Mouse (Mus musculus): ENCODE results near the gene Atad1.
"Not testable (repeated sequence)": the region's sequence is repeated elsewhere in the genome, so short reads cannot be mapped to it uniquely, and the experiment has no call there.

Gene Atad1

DNA sequence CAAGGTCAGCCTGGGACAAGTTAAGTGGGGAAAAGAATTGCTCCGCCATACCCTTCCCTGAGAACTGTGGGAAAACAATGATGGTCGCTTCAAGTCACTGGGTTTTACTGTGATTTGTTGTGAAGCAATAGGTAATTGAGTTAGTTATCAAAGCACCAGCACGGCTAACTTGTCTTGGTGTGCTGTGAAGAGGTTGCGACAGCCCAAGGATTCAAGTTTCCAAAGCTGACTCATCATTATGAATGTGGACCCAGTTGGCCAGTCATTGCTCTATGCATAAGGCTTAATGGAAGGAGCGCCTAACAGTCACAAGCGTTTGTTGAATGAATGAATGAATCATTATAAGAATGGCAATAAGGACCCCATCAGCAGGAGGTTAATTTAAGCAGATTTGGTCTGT is 12.8 kb upstream of the Atad1 start:
- CTCF ChIA-PET, result interaction anchor here (0.6 to 1.2 kb wide), 4 partner anchors 14 to 474 kb away, joined by 3 to 7 read pairs (median 4); no protein-coding TSS in a partner anchor

GRCm38 (mm10) chr19:32749425-32749824 is 9.8 kb upstream of the Atad1 start:
- CTCF ChIA-PET, result no interaction called here

DNA sequence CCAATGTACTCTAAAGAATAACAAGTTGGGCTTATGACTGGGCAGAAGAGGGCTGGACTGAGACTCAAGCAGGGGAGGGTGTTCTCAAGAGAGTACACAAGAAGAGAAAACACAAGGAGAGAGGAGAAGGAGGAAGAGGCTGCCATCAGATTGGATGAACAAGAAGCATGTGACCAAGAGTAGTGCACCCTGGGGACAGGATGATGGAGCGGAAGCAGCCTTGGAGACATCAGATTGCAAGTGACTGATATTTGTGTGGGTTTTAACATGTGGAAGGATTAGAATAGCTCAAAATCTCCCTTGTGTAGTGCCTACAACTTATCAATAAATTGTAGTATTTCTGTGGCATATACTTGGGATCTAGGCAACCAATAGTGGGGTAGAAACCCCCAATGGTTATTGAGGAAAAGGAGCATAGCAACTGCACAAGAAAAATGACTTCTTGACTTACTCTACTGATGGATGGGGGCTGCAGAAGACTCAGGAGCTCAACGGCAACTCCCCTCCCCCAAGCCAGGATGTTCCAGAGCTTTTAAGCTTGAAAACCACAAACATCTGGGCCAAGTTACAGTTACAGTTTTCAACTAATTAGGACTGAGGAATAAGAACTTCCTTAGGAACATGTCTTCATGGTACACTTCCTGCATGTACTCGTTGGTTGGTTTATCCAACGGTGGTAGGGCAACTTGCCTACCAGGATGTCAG is 1.2 kb upstream of the Atad1 start:
- CTCF ChIA-PET, result interaction anchor here (2.0 kb wide), 1 partner anchor 483 kb away, joined by 5 read pairs; no protein-coding TSS in a partner anchor

- CTCF ChIA-PET, result interaction anchor here (0.5 kb wide), 1 partner anchor 15 kb away, joined by 5 read pairs; no protein-coding TSS in a partner anchor
Measured at GRCm38 (mm10) chr19:32737844-32738243, 1.7 kb downstream of the Atad1 start.

- CTCF ChIA-PET, result no interaction called here
Measured at GRCm38 (mm10) chr19:32732922-32733321, 6.7 kb downstream of the Atad1 start.

DNA sequence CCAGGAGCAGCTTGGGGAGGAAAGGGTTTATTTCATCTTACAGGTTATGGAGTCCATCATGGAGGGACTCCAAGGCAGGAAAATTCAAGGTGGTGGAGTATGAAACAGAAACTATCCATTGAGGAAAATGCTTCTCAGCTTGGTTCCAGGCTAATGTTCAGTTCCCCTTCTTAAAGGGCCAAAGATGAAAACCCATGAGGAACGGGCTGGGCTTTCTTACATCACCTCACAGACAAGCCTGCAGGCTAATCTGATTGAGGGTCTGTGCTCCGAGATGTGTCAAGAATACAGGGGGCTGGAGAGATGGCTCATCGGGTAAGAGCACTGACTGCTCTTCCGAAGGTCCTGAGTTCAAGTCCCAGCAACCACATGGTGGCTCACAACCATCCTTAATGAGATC is 9.8 kb downstream of the Atad1 start:
- CTCF ChIA-PET, result no interaction called here

DNA sequence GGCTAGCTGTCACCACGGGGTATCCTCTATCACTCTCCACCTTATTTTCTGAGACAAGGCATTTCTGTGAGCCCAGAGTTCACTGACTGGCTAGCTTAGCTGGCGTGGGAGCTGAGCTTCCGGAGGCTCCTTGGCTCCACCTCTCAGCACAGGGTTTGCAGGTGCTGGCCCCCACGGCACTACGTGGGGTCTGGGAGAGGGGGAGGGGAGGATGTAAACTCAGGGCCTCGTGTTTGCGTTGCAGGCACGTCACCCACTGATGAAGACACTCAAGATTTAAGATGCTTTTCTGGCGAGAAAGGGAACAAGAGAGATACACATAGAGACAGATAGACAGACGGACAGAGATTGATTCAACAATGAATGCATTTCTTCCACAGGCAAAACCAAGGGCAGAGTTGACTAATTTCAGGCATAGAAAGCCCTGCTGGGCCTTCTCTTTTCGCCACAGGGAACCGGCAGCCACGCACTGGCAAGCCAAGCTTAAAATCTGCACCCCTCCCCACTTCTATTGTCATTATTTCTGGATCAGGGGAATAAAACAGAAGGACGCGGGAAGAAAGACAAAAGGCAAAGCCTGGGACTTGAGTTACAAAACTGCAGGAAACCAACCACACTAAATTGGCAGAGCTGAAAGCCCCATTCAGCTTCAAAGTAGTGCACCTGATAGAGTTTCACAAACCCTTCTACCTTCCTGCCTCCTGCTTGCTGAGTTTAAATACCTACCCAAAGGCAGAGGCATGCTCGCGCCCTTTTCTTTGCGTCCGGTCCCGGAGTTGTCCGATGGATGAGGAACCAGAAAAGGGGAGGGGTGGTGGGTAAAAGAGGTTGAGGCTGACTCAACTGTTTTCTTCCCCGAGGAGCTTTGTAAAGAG is 12.9 kb downstream of the Atad1 start:
- CTCF ChIA-PET, result no interaction called here

- CTCF ChIA-PET, result interaction anchor here (0.6 kb wide), 1 partner anchor 14 kb away, joined by 4 read pairs; no protein-coding TSS in a partner anchor
Measured at GRCm38 (mm10) chr19:32723817-32724216, 15.8 kb downstream of the Atad1 start.

- CTCF ChIA-PET, result interaction anchor here (0.6 to 0.7 kb wide), 2 partner anchors 77 to 356 kb away, joined by 4 to 6 read pairs; no protein-coding TSS in a partner anchor
Measured at GRCm38 (mm10) chr19:32720319-32720718, 19.3 kb downstream of the Atad1 start.

GRCm38 (mm10) chr19:32717590-32717989 is 22.0 kb downstream of the Atad1 start:
- CTCF ChIA-PET, result interaction anchor here (0.6 to 0.7 kb wide), 4 partner anchors 12 to 1562 kb away, joined by 3 to 6 read pairs (median 4); no protein-coding TSS in a partner anchor

DNA sequence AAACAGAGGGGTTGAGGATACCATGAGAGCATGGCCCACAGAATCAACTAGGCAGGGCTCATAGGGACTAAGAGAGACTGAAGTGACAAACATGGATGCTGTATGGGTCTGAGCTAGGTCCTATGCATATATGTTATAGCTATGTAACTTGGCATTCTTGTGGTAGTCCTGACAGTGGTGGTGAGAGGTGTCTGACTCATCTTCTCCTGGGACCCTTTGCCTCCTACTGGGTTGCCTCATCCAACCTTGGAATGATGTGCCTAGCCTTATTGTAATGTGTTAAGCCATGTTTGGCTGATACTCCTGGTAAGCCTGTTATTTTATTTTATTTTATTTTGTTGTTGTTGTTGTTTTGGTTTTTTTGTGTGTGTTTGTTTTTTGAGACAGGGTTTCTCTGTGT is 23.9 kb downstream of the Atad1 start:
- CTCF ChIA-PET, result interaction anchor here (0.6 to 1.4 kb wide), 4 partner anchors 507 to 513 kb away, joined by 3 to 5 read pairs (median 3); no protein-coding TSS in a partner anchor

DNA sequence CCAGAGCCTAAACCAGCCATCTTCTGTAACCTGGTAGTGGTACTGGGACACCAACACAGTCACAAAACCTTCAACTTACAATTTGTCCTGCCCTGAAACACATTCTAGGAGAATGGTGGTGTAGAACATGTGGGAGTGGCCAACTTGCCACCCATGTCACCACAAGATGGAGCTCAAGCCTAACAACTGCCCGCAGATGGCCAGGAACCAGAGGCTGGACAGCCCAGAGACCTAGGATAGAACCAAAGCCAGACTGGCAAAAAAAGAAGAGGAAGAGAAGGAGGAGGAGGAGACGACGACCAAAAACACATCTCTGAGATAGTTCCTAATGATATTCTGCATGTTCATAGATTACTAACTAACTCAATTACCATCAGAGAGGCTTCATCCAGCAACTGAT is 24.4 kb downstream of the Atad1 start:
- CTCF ChIA-PET, result interaction anchor here (0.5 to 1.4 kb wide), 4 partner anchors 397 to 514 kb away, joined by 3 to 5 read pairs (median 3); no protein-coding TSS in a partner anchor

- CTCF ChIA-PET, result no interaction called here
Measured at GRCm38 (mm10) chr19:32713471-32713870, 26.1 kb downstream of the Atad1 start.

GRCm38 (mm10) chr19:32712588-32713042 is 27.0 kb downstream of the Atad1 start:
- CTCF ChIA-PET, result interaction anchor here (0.5 kb wide), 1 partner anchor 250 kb away, joined by 10 read pairs; no protein-coding TSS in a partner anchor

- CTCF ChIA-PET, result interaction anchor here (0.5 kb wide), 1 partner anchor 251 kb away, joined by 10 read pairs; no protein-coding TSS in a partner anchor
Measured at GRCm38 (mm10) chr19:32711761-32712541, 27.6 kb downstream of the Atad1 start.

- CTCF ChIA-PET, result interaction anchor here (0.5 to 0.6 kb wide), 2 partner anchors 407 to 1304 kb away, joined by 3 to 10 read pairs; no protein-coding TSS in a partner anchor
Measured at GRCm38 (mm10) chr19:32710288-32710687, 29.3 kb downstream of the Atad1 start.

DNA sequence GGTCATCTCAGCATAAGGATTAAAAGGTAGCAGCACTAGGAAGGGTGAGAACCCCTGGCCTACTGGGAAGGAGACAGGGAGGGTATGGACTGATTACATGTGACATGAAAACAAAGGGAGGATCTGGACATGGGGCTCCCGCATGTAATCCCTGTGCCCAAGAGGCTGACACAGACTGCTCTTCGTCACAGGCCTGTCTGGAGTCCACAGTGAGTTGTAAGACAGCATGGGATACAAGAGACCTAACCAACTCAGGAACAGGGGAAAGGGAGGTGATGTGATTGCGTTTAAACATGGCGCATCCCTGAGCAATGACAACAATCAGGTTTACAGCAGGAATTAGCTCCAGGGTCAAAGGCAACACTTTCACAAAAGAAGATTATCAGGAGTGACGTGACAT is 30.6 kb downstream of the Atad1 start:
- CTCF ChIA-PET, result interaction anchor here (0.7 kb wide), 1 partner anchor 15 kb away, joined by 4 read pairs; no protein-coding TSS in a partner anchor

- CTCF ChIA-PET, result no interaction called here
Measured at GRCm38 (mm10) chr19:32702191-32702590, 37.4 kb downstream of the Atad1 start.

GRCm38 (mm10) chr19:32696674-32697073 is 42.9 kb downstream of the Atad1 start:
- CTCF ChIA-PET, result no interaction called here

DNA sequence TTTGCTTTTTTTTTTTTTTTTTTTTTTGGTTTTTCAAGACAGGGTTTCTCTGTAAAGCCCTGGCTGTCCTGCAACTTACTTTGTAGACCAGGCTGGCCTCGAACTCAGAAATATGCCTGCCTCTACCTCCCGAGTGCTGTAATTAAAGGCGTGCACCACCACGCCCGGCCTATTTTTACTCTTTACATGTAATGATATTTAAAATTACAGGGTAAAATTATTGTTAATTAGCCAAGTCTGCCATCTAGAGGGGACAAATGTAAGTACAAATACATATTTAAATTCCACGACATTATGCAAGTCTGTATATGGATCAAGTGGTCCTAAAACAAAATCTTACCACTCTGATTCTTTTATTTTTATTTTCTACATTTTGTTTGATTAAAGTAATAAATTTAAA is 49.9 kb downstream of the Atad1 start:
- CTCF ChIA-PET, result interaction anchor here (0.6 kb wide), 1 partner anchor 184 kb away, joined by 3 read pairs; no protein-coding TSS in a partner anchor

- CTCF ChIA-PET, result not testable (repeated sequence)
Measured at GRCm38 (mm10) chr19:32688227-32688626, 51.4 kb downstream of the Atad1 start.
